ENCODE assay signal across 8 mouse cellular contexts in the genomic region with DNA sequence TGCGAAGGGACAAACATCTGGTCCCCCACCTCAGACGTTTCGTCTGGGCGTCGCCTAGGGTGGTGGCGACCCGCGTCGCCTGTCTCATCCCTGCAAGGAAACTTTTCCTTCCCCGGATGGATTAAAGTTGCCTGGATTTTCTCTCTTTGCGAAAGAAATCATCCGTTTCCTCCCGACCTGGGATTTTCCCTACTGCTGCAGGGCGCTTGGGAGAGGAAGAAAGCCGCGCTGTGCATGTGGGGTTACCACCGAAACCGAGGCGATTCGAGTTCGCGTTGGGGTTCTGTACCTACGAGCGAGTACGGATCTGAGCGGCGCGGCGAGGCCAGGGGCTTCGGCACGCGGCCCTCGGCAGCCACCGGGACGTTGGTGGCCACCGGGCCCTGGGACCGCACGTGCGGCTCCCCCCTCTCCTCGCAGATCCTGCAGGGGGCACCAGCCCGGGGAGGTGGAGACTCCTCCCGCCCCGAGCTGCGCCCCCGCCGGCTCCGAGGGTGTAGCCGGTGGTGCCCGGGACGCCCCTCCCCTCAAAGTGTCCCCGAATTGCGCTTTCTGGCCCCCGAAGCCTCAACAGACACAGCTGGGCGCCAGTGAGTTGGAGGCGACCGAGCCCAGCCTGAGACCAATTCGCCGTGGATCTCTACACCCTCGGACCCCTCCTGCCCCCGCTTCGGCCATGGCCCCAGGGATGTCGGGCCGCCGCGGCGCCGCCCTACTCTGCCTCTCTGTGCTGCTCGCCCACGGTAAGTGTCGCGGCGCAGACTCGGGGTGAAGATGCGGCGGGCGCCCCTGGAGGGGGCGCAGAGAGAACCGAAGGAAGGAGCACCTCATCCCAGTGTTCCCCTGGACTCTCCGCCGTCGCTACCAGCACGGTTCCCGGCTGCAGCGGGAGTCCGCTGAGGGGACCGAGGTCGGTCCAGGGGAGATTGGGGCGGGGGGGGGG. TPM values are rescaled to one million over a fixed set of nuclear protein-coding genes. Genes with fewer than 3 reads are reported as not detected.
DNase-seq lines count a peak whose midpoint lies in the region; ATAC-seq and TF ChIP-seq lines count a peak whose summit lies in the region.

A gene (plus strand): TSS at position 530 of the 943 bp plus-strand sequence.

- no peaks in the 10 kb centered on the region for H3K36me3 ChIP-seq in heart, postnatal 0 days (replicated peaks; ENCODE audit: control insufficient read depth, insufficient read depth, low read length)
- no peaks in the 10 kb centered on the region for H3K36me3 ChIP-seq in limb, embryonic 14.5 days (ENCODE audit: control insufficient read depth, insufficient read depth, low read length)

- DNase-seq in frontal cortex, postnatal 14 days (ENCODE audit: low spot score in 2 of 2) = peak; percentile 19 to 26
- peak; percentile 19 to 23 for DNase-seq in B cell, adult 2 months
- no peak for DNase-seq in heart, postnatal 0 days (ENCODE audit: low spot score)
- DNase-seq in limb, embryonic 14.5 days (ENCODE audit: low spot score) = no peak
- DNase-seq in right cerebral cortex, postnatal 4 days = peak; percentile 57

- H3K4me2 ChIP-seq in heart, postnatal 0 days (ENCODE audit: low read depth, low read length) = peak within 1 kb of the TSS; percentile 73
- H3K4me2 ChIP-seq in limb, embryonic 14.5 days (replicated peaks; ENCODE audit: low read depth, low read length, severe bottlenecking) = peak within 1 kb of the TSS; percentile 90

- no peak for TF ChIP-seq EP300 in heart, postnatal 0 days (IDR thresholded peaks at IDR 0.05; ENCODE audit: low read depth)

- peak within 1 kb of the TSS; percentile 59 for H3K4me3 ChIP-seq in cortical plate, adult 2 months (ENCODE audit: insufficient read depth, low read length)
- H3K4me3 ChIP-seq in heart, postnatal 0 days (ENCODE audit: low read depth, low read length) = peak within 1 kb of the TSS; percentile 54
- H3K4me3 ChIP-seq in limb, embryonic 14.5 days (replicated peaks; ENCODE audit: low read length) = peak within 1 kb of the TSS; percentile 58

- no peak within 1 kb of the TSS for H3K27ac ChIP-seq in cortical plate, adult 2 months (ENCODE audit: insufficient read depth, low read length)
- H3K27ac ChIP-seq in heart, postnatal 0 days (ENCODE audit: low read depth) = no peak within 1 kb of the TSS
- no peak within 1 kb of the TSS for H3K27ac ChIP-seq in limb, embryonic 14.5 days (replicated peaks; ENCODE audit: low read depth, low read length)

- WGBS in heart, postnatal 0 days = under 1% methylated on average over 80 of the region's 88 CpGs
- under 1% methylated on average over 62 of the region's 88 CpGs for WGBS in limb, embryonic 14.5 days

- no peak for TF ChIP-seq CTCF in cortical plate, adult 2 months (IDR thresholded peaks at IDR 0.05; ENCODE audit: extremely low read depth, insufficient read depth, low read length)
- no peak for TF ChIP-seq CTCF in heart, postnatal 0 days (IDR thresholded peaks at IDR 0.05; ENCODE audit: low read depth)

- H3K4me1 ChIP-seq in cortical plate, adult 2 months (ENCODE audit: control insufficient read depth, insufficient read depth, low read length) = no peaks in the 10 kb centered on the region
- peaks cover 15% of the 10 kb centered on the region for H3K4me1 ChIP-seq in heart, postnatal 0 days (ENCODE audit: control insufficient read depth, insufficient read depth)
- peaks cover 17% of the 10 kb centered on the region for H3K4me1 ChIP-seq in limb, embryonic 14.5 days (ENCODE audit: control insufficient read depth, insufficient read depth, low read length)

- H3K9ac ChIP-seq in heart, postnatal 0 days (replicated peaks; ENCODE audit: low read depth, low read length) = no peak within 1 kb of the TSS
- H3K9ac ChIP-seq in limb, embryonic 14.5 days (ENCODE audit: low read depth, low read length, severe bottlenecking) = peak within 1 kb of the TSS; percentile 48

- no peak for TF ChIP-seq POLR2A in cortical plate, adult 2 months (IDR thresholded peaks at IDR 0.05; ENCODE audit: extremely low read depth, insufficient read depth, low read length)
- no peak for TF ChIP-seq POLR2A in limb, embryonic 14.5 days (IDR thresholded peaks at IDR 0.05; ENCODE audit: borderline replicate concordance, extremely low read depth, insufficient read depth, insufficient read length)

- H3K27me3 ChIP-seq in heart, postnatal 0 days (ENCODE audit: control insufficient read depth, insufficient read depth, low read length) = peaks cover 85% of the 10 kb centered on the region
- peaks cover 77% of the 10 kb centered on the region for H3K27me3 ChIP-seq in limb, embryonic 14.5 days (ENCODE audit: control insufficient read depth, insufficient read depth, low read length)

- ATAC-seq in frontal cortex, adult (ENCODE audit: low TSS enrichment) = no peak
- no peak for ATAC-seq in heart, postnatal 0 days (ENCODE audit: insufficient read depth, low read depth)
- ATAC-seq in limb, embryonic 14.5 days (ENCODE audit: low FRiP score, low read depth) = 0 out of 2 replicates have a peak, but pooled peaks have one; percentile 5
- ATAC-seq in megakaryocyte progenitor cell, adult 5-6 weeks (replicated peaks; ENCODE audit: poor library complexity) = no peak

- H3K9me3 ChIP-seq in heart, postnatal 0 days (replicated peaks; ENCODE audit: control insufficient read depth, low read length) = no peaks in the 10 kb centered on the region
- no peaks in the 10 kb centered on the region for H3K9me3 ChIP-seq in limb, embryonic 14.5 days (ENCODE audit: control insufficient read depth, low read length)

RNA-seq across cellular contexts. Expression of the gene that starts here (rescaled TPM):
- 7.5 and 10.3 TPM in 2 replicates for polyA plus RNA-seq in cortical plate, adult 2 months (2012; rRNA removed)
- total RNA-seq in heart, postnatal 0 days (2014; rRNA removed; ENCODE audit: low replicate concordance) = 0.15 TPM in 1 of 2 replicates, not detected in the other
- polyA plus RNA-seq in heart, postnatal 0 days (2015; fragmentation: Nextera tagmentation; extraction: Ambion mirVana) = not detected in 2 replicates
- 3.5 and 3.7 TPM in 2 replicates for polyA plus RNA-seq in limb, embryonic 14.5 days (2012; rRNA removed)
- polyA plus RNA-seq in limb, embryonic 14.5 days (2014; fragmentation: Nextera tagmentation; extraction: Ambion mirVana) = 1.0 and 1.2 TPM in 2 replicates
- total RNA-seq in megakaryocyte progenitor cell, adult 5-6 weeks (2015) = not detected in 2 replicates
- not detected in 2 replicates for total RNA-seq in megakaryocyte progenitor cell, adult 5-6 weeks (2017)

Comparison
In these comparisons a context has a peak if more than half of its experiments do, and no peak if none do; other contexts are left out.
1. DNase-seq: peak in frontal cortex, postnatal 14 days (2 of 2), B cell, adult 2 months (2 of 2) and right cerebral cortex, postnatal 4 days (single experiment); none in heart, postnatal 0 days (single experiment) and limb, embryonic 14.5 days (single experiment).
2. Peak in every context shown above with its lines, with median percentiles within 50 percentile points of each other: H3K4me3 ChIP-seq.